Mouse (Mus musculus) adrenal gland, postnatal 25 days (tissue): ENCODE data around the gene Peli3. TPM values are rescaled to one million over a fixed set of nuclear protein-coding genes. Genes with fewer than 3 reads are reported as not detected.
"Not testable (repeated sequence)": the region's sequence is repeated elsewhere in the genome, so short reads cannot be mapped to it uniquely, and the experiment has no call there.

ENCODE experiments used
- DNase-seq: peaks from one replicate; pipeline ENCODE4 v3.0.0; 2021; ENCODE audit warnings: mixed read lengths
- long read RNA-seq: library from polyadenylated mRNA; stranded (forward); transcript quantifications from one replicate; pipeline ENCODE4 v2.0.0, GENCODE M21; 2021
- total RNA-seq: library from RNA; stranded (reverse); gene quantifications from 2 replicates; pipeline ENCODE4 v1.2.3, GENCODE M21; 2021

Gene Peli3
- total RNA-seq = 8.4 and 11.4 TPM in 2 replicates
- long read RNA-seq, full-length matches to known transcripts = 7 of 10 reads
- long read RNA-seq, partial matches to known transcripts = 2 of 10 reads
- long read RNA-seq, other reads (novel, unspliced or antisense) = 1 of 10 reads

DNA sequence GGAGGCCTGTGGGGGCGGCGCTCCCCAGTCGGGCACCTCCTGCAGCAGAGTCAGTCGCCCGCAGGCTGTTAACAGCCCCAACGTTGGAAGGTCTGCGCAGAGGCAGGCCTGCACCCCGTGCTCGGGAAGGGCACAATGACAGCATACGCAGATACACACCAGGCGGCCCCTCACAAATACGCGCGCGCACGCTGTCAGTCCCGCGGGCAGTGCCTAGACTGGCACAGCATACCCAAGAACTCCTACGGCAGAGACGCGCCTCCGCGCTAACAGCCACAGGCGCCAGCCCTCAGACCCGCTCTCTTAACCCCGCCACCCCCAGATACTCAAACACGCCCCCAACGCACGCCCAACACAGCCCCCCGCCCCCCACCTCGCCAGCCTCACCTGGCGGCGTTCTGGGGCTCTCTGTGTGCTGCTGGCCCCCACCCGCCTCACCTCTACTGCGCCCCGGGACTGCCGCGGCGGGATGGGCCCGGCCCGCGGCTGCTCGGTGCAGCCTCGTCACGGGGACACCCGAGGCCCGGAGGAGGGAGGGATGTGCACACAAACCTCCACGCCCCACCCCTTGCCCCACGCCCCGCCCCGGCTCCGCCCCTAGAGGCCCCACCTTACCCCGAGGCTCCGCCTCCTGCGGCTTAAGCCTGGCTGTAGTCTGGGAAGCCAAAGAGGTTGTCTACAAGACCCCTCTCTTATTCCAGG lies at the start of gene Peli3:
Peli3 (minus strand) TSS at position 577 of the 702 bp plus-strand sequence.
- DNase-seq = peak; percentile 91

GRCm38 (mm10) chr19:4992371-4992770 lies 49.4 kb upstream of the Peli3 start:
- DNase-seq = no peak

- no peak for DNase-seq
These were observed 47.8 kb upstream of the Peli3 start for GRCm38 (mm10) chr19:4990716-4991115.

GRCm38 (mm10) chr19:4990256-4990625 lies 47.3 kb upstream of the Peli3 start, which contains the start of gene Npas4:
TSS of gene Npas4 (minus strand) at chr19:4990316.
- DNase-seq = no peak

DNA sequence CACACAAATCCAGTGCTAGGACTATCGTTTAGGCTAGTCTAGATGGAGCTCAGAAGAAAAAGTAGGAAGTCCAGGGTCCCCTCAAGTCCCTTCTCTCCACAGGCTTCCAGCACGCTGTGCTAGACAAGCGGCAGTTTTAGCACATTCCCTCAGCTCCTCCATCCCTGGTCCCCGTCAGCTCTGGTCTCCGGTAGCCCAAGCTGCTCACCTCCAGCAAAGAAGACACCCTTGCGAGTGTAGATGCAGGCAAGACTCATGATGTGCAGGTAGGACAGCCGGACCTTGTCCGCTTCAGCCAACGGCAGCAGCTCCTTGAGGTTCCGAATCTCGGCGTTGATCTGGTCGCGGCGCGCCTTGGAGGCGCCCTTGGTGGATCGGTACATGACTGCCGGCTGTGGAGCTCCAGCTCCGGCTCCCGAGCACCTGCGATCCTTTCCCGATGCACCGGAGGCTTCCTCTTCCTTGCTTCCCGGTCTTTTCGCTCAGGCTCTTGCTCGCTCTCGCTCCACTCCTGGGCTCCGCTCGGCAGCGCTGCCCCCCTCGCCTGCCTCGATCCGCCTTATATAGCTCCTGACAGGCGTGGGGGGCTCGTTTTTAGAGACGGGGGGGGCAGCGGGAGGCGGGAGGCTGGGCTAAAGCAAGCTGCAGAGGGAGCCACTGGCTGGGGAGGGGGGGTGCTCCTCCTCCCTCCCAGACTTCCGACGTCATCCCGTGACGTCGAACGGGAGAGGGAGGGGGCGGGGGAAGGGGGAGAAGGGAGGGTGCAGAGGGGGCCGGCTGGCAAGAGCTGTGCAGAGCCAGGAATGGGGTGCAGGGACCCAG lies 46.7 kb upstream of the Peli3 start:
- no peak for DNase-seq

- DNase-seq = peak; percentile 96
These were observed 46.1 kb upstream of the Peli3 start for GRCm38 (mm10) chr19:4989013-4989412.

GRCm38 (mm10) chr19:4981767-4982166 lies 38.8 kb upstream of the Peli3 start:
- DNase-seq = no peak

DNA sequence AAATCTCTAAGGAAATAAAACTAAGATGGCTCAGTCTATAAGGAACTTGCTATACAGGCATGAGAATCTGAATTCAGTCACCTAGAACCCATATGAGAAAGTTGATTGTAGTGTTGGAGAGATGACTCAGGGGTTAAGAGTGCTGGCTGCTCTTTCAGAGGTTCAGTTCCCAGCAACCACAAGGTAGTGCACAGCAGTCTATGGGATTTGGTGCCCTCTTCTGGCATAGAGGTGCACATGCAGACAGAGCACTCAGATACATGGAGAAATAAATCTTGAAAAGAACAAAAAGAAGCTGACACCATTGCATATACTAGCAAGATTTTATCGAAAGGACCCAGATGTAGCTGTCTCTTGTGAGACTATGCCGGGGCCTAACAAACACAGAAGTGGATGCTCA lies 25.3 kb upstream of the Peli3 start:
- DNase-seq = no peak

- peak; percentile 80 for DNase-seq
These were observed 19.1 kb upstream of the Peli3 start, which contains the start of gene Mrpl11 for GRCm38 (mm10) chr19:4961928-4962601. TSS of gene Mrpl11 (plus strand) at chr19:4962147.

DNA sequence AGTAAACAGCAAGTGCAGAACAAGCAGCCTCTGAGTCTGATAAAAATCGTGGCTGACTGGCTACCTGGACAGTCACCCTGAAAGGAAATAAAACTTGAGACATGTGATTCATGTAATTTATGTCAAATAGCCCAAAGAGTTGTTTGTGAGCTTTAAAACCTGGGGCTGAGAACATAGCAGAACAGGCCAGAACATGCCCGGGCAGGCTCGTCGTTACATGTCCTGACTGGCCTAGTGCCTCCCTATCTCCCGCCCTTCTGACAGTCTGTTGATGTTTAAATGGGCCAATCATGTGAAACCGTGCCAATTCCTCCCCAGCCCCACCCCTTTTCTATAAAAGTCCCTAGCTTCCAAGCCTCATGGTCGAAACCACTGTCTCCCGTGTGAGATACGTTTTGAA lies 5.7 kb upstream of the Peli3 start:
- not testable (repeated sequence) for DNase-seq

DNA sequence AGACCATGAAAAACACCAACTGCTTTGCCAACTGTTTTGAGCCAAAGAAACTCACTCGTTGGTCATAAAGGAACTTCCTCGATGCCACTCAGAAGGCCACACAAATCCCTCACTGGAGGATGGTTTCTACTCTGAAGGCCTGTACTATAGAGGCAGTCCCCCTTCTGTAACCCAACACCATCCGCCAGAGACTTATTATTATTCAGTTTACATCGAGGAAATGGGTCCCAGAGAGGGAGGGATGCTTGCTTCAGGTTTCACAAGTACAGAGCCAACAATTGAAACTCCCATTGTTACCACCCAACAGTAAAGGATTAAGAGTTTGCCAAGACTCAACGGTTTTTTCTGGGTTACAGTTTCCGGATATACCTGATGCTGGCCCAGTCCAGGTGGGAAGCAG lies 2.6 kb upstream of the Peli3 start:
- DNase-seq = no peak

GRCm38 (mm10) chr19:4943253-4943588 lies 294 bp upstream of the Peli3 start:
- DNase-seq = peak; percentile 23

DNA sequence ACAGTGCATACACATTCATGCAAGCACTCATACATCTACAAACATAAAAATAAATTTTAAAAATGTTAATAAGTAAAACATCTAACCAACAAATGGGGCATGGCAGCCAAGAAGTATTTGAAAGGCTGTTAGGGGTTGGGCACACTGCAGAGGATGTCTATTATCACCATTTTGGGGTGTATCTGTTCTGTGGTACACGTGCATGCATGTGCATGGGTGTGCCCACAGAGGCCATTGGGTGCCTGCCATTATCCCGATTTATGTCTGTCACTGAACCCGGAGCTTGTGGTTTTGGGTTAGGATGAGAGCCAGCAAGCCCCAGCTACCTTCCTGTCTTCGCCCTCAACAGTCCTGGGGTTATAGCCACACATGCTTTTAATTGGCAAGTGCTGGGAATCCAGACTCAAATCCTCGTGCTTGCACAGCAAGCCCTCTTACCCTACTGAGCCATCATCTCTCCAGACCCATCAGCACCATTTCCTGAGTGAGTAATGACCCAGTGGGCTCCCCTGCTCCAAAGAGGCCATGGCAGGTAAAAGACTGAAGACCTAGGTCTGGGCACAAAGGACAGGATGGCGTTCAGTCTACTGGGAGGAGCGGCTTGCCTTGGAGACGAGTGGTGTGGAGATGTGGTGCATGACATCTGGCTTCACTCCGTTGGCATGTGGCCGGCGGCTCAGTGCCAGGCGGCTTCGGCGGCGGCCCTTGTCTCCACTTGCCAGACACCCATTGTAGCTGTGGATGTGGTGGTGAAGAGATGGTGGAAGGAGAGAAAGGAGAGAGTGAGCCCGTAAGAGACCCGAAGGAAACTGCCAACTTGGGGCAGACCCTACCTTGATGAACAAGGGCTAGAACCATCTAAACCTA lies 5.2 kb downstream of the Peli3 start:
- no peak for DNase-seq

DNA sequence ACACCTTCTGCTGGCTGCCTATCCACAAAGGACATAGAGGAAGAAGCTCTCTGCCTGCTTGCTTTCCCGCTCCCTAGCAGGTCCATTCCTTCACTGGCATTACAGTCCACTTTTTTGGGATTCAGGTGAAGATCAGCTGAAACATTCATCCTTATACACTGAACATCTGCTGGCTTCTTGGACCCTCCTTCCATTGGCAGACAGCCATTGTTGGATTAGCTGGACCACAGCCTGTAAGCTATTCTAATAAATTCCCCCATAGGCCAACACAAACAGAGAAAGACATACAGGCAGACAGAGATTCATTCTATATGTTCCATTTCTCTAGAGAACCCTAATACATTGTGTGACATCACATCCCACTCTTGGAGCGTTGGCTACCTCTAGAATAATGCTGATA lies 6.0 kb downstream of the Peli3 start:
- no peak for DNase-seq

- DNase-seq = no peak
These were observed 14.1 kb downstream of the Peli3 start for GRCm38 (mm10) chr19:4928781-4929180.

DNA sequence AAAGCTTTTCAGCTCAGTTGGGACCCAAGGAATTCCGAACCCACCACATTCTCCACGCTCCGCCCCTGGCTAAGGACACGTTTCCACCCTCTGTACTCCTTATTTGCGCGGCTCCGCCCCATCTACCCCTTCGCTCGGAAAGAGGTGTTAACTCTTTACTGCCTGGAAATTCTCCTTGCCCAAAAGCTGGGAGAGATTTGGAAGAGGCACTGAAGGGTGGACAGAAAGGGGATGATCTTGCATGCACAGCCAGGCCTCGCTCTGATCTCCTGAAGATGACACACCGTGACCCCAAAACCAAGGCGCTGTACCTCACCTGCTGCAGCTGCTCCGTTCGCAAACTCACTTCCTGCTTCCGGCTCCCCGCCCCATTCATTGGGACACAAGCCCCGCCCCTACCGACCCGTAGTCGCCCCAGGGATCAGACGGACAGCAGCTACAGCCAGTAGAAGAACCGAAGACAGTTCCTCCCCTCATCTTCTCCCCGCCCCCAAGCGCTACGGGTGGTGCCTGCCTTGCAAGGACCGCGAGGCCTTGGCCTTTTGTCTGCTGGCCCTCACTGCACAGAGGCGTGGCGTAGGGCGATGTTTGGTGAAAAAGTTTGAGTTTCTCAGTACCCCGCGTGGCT lies 14.9 kb downstream of the Peli3 start, which contains the start of gene Dpp3:
Dpp3 (minus strand) TSS at position 384 of the 628 bp plus-strand sequence.
- peak; percentile 99 for DNase-seq

DNA sequence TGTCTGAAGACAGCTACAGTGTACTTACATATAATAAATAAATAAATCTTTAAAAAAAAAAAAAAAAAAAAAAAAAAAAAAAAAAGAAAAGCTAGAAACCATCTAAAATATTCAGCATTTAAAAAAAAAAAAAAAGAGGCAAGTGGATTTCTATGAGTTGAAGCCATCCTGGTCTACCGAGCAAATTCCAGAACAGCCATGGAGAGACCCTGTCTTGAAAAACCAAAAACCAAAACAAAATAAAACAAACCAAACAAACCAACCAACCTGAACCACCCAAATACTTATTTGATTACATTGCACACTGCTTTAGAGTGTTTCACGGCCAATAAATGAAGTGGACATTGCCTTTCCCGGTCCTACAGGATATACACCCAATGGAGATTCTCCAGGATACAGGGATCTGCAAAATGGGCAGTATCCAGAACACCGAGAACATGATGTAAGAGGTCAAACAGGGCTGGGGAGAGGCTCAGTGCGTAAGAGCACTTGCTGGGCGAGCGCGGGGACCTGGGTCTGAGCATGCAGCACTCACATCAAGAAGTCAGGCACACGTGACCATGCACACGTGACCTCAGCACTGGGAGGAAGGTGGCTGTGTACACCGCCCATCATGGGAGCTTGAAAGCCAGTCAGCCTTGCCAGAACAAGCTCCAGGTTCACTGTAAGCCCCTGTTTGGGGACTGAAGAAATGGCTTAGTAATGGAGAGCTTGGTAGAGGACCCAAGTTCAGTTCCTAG lies 17.6 kb downstream of the Peli3 start:
- no peak for DNase-seq

- DNase-seq = no peak
These were observed 23.3 kb downstream of the Peli3 start for GRCm38 (mm10) chr19:4919652-4920051.

DNA sequence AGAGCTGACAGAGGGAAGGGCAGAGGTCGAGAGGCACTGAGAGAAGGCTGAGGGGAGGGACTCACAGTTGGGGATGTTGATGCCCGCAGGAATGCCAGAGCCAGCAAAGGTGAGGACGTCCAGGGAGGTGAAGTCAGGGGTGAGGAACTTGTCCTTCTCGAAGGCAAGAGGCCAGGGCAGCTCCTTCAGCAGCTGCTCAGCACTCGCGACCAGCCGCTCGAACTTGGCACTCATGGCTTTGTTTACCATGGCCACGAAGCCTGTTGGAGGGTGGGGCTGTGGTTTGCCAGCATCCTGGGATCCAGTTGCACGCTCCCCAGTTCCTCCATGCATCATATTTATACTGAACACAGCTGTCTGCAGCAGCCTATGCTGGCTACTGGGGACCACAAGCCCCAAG lies 26.1 kb downstream of the Peli3 start:
- no peak for DNase-seq

DNA sequence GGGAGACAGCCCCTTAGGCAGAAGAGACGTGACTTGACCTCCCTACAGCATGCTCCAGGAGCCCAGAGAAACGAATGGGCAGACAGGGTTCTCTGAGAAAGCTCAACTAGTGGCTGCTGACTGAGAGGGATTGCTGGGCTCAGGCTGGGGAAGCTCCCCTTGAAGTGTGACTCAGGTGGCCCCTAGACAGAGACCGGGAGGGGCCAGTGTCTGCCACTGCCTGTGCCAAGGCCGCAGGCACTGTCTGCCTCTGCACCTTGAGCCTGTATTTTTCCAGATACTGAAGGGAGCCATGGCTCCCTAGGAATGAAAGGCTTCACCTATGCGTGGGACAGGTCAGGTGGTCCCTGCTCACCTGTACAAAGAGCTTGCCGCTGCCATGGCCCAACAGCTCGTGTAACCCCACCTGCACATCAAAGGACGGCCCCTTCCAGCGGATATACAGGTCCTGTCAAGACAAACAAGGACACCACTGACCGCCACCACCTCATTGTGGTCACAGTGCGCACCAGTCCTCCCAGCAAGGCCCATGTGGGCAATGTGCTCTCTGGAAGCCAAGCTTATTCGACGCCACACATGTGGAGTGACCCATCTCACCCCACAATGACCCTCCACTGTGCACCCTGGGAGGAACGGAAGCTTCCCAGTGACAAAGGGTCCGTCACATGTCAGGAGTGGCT lies 26.9 kb downstream of the Peli3 start:
- peak; percentile 51 for DNase-seq
